Mouse (Mus musculus) liver, embryonic 13.5 days (tissue): ENCODE measurements around the gene Nat8f7. TPM values are rescaled to one million over a fixed set of nuclear protein-coding genes. Genes with fewer than 3 reads are reported as not detected.
"Not testable (repeated sequence)": the region's sequence is repeated elsewhere in the genome, so short reads cannot be mapped to it uniquely, and the experiment has no call there.

Experiments
- ATAC-seq: fragments of 200-750 bp; cut with Nextera tagmentation; 2 replicates; pipeline ENCODE4 v1.8.0; 2017; ENCODE audit warnings: low read depth, mild to moderate bottlenecking, moderate number of reproducible peaks, moderate library complexity
- DNase-seq: peaks from one replicate; pipeline ENCODE4 v3.0.0; 2022
- H3K27ac ChIP-seq: fragments of 300-500 bp; sonication (generic); 2 replicates; pipeline ENCODE4 v1.5.1; 2015; ENCODE audit warnings: moderate library complexity, mild to moderate bottlenecking, inconsistent platforms
- H3K27me3 ChIP-seq: fragments of 300-500 bp; sonication (generic); 2 replicates; pipeline ENCODE4 v1.6.1; 2015; ENCODE audit warnings: mild to moderate bottlenecking, inconsistent platforms
- H3K36me3 ChIP-seq: fragments of 300-500 bp; sonication (generic); 2 replicates; pipeline ENCODE4 v1.6.1; 2015; ENCODE audit warnings: mild to moderate bottlenecking, inconsistent platforms
- H3K4me1 ChIP-seq: fragments of 300-500 bp; sonication (generic); replicated peaks from 2 replicates; pipeline ENCODE4 v1.6.1; 2015; ENCODE audit warnings: inconsistent platforms
- H3K4me2 ChIP-seq: fragments of 300-500 bp; sonication (generic); 2 replicates; pipeline ENCODE4 v1.6.1; 2015; ENCODE audit warnings: inconsistent platforms, mild to moderate bottlenecking, moderate library complexity
- H3K4me3 ChIP-seq: fragments of 300-500 bp; sonication (generic); replicated peaks from 2 replicates; pipeline ENCODE4 v1.5.1; 2015; ENCODE audit warnings: mild to moderate bottlenecking, inconsistent platforms
- H3K9ac ChIP-seq: fragments of 300-500 bp; sonication (generic); 2 replicates; pipeline ENCODE4 v1.6.1; 2015; ENCODE audit warnings: mild to moderate bottlenecking, inconsistent platforms
- H3K9me3 ChIP-seq: fragments of 300-500 bp; sonication (generic); replicated peaks from 2 replicates; pipeline ENCODE4 v1.6.1; 2016; ENCODE audit warnings: inconsistent platforms
- WGBS: fragments of 180-500 bp; shearing (Covaris S2); methylation state at CpG from one replicate; pipeline ENCODE4 v1.1.7; 2015; ENCODE audit not compliant: insufficient replicate concordance; 5-methylcytosine and 5-hydroxymethylcytosine counted together
- microRNA-seq: library from miRNA; unstranded; fragments of <30 nt; microRNA quantifications from one replicate; pipeline ENCODE4, GENCODE M21; 2016
- polyA plus RNA-seq: library from polyadenylated mRNA; unstranded; fragments of >200 nt; fragmentation: Nextera tagmentation; extraction: Ambion mirVana; gene quantifications from 2 replicates; pipeline ENCODE4 v1.2.1, GENCODE M21; 2015

The Nat8f7 gene
- not detected in 2 replicates for polyA plus RNA-seq

GRCm38 (mm10) chr6:85713105-85713504, at the start of gene Nat8f7:
TSS of gene Nat8f7 (minus strand) at chr6:85713205.
- H3K36me3 ChIP-seq, H3K4me3 ChIP-seq, H3K9ac ChIP-seq, DNase-seq, H3K4me2 ChIP-seq, H3K27ac ChIP-seq, H3K4me1 ChIP-seq, H3K27me3 ChIP-seq, H3K9me3 ChIP-seq, ATAC-seq: not testable (repeated sequence)
- 72% methylated on average over 10 of the region's 10 CpGs for WGBS

- not testable (repeated sequence) for H3K4me3 ChIP-seq, ATAC-seq, H3K27ac ChIP-seq, H3K27me3 ChIP-seq, DNase-seq, H3K36me3 ChIP-seq, H3K9me3 ChIP-seq, H3K4me1 ChIP-seq, H3K4me2 ChIP-seq, H3K9ac ChIP-seq
- WGBS: 81% methylated on average over 1 of the region's 2 CpGs
These were observed 49.7 kb upstream of the Nat8f7 start for GRCm38 (mm10) chr6:85762678-85763077.

GRCm38 (mm10) chr6:85755705-85756249, 42.8 kb upstream of the Nat8f7 start:
- not testable (repeated sequence) for H3K9me3 ChIP-seq, H3K27ac ChIP-seq, DNase-seq, H3K36me3 ChIP-seq, H3K4me1 ChIP-seq, H3K9ac ChIP-seq, H3K27me3 ChIP-seq, H3K4me2 ChIP-seq, H3K4me3 ChIP-seq, ATAC-seq
- 42% methylated on average over 4 of the region's 6 CpGs for WGBS

GRCm38 (mm10) chr6:85709607-85710006, 3.4 kb downstream of the Nat8f7 start:
- H3K4me3 ChIP-seq, H3K9me3 ChIP-seq, H3K9ac ChIP-seq, H3K27me3 ChIP-seq, ATAC-seq, DNase-seq, H3K36me3 ChIP-seq, H3K4me2 ChIP-seq, H3K27ac ChIP-seq, H3K4me1 ChIP-seq: not testable (repeated sequence)
- 92% methylated on average over 1 of the region's 1 CpGs for WGBS

- H3K27me3 ChIP-seq, H3K36me3 ChIP-seq, H3K27ac ChIP-seq, ATAC-seq, H3K4me2 ChIP-seq, H3K9me3 ChIP-seq, H3K9ac ChIP-seq, H3K4me1 ChIP-seq, DNase-seq, H3K4me3 ChIP-seq: not testable (repeated sequence)
- 78% methylated on average over 5 of the region's 5 CpGs for WGBS
These were observed 3.8 kb downstream of the Nat8f7 start for GRCm38 (mm10) chr6:85709206-85709605.

GRCm38 (mm10) chr6:85701943-85702342, 11.1 kb downstream of the Nat8f7 start:
- DNase-seq, H3K27me3 ChIP-seq, ATAC-seq, H3K36me3 ChIP-seq, H3K4me2 ChIP-seq, H3K4me1 ChIP-seq, H3K9me3 ChIP-seq, H3K9ac ChIP-seq, H3K27ac ChIP-seq, H3K4me3 ChIP-seq: not testable (repeated sequence)
- 70% methylated on average over 2 of the region's 4 CpGs for WGBS

Small RNA genes within 50 kb of the gene (microRNA-seq; reads per million reads assigned to microRNA genes)
- gene Gm27317: not detected

Other genes with a start within 250 kb of the Nat8f7 start
- gene Fbxo41, start 210.2 kb downstream of the Nat8f7 start, polyA plus RNA-seq: not detected in 2 replicates
- not detected in 2 replicates for gene Egr4, start 199.6 kb downstream of the Nat8f7 start, polyA plus RNA-seq
- 1.6 and 2.0 TPM in 2 replicates for gene Alms1, start 125.7 kb downstream of the Nat8f7 start, polyA plus RNA-seq
- not detected in 2 replicates for gene Nat8f3, start 52.5 kb upstream of the Nat8f7 start, polyA plus RNA-seq
- gene Nat8f6, start 107.7 kb upstream of the Nat8f7 start, polyA plus RNA-seq: not detected in 2 replicates
- gene Nat8f5, start 107.8 kb upstream of the Nat8f7 start, polyA plus RNA-seq: not detected in 2 replicates
- not detected in 2 replicates for gene Nat8, start 118.9 kb upstream of the Nat8f7 start, polyA plus RNA-seq
- 0.03 TPM in 1 of 2 replicates, not detected in the other for gene Nat8f2, start 156.0 kb upstream of the Nat8f7 start, polyA plus RNA-seq
- 0.86 and 1.0 TPM in 2 replicates for gene Nat8f4, start 191.7 kb upstream of the Nat8f7 start, polyA plus RNA-seq
- 26.4 and 37.1 TPM in 2 replicates for gene Tprkb, start 198.7 kb upstream of the Nat8f7 start, polyA plus RNA-seq
- 5.0 and 5.6 TPM in 2 replicates for gene Nat8f1, start 202.5 kb upstream of the Nat8f7 start, polyA plus RNA-seq
- gene Dusp11, start 248.5 kb upstream of the Nat8f7 start, polyA plus RNA-seq: 29.0 and 40.3 TPM in 2 replicates